Mouse (Mus musculus): ENCODE results near the gene Entpd1. TPM values are rescaled to one million over a fixed set of nuclear protein-coding genes. Genes with fewer than 3 reads are reported as not detected.

Entpd1 gene
- total RNA-seq, 2 experiments from 2014 or later = 23.8 to 29.0 TPM

GRCm38 (mm10) chr19:40667111-40667510, 54.9 kb downstream of the Entpd1 start:
- no peak for DNase-seq

- no peak for DNase-seq
Measured at GRCm38 (mm10) chr19:40675329-40675728, 63.2 kb downstream of the Entpd1 start.

GRCm38 (mm10) chr19:40678087-40678486, 65.9 kb downstream of the Entpd1 start:
- no peak for DNase-seq

- peak; percentile 50 for DNase-seq
Measured at GRCm38 (mm10) chr19:40678532-40679307, 66.6 kb downstream of the Entpd1 start.

GRCm38 (mm10) chr19:40679632-40680031, 67.5 kb downstream of the Entpd1 start:
- no peak for DNase-seq

GRCm38 (mm10) chr19:40684124-40684523, 72.0 kb downstream of the Entpd1 start:
- DNase-seq = no peak

GRCm38 (mm10) chr19:40684566-40684965, 72.4 kb downstream of the Entpd1 start:
- DNase-seq = no peak

GRCm38 (mm10) chr19:40687291-40687927, 75.2 kb downstream of the Entpd1 start:
- DNase-seq = no peak

GRCm38 (mm10) chr19:40693201-40693600, 81.0 kb downstream of the Entpd1 start:
- DNase-seq = no peak

GRCm38 (mm10) chr19:40696116-40696515, 84.0 kb downstream of the Entpd1 start:
- no peak for DNase-seq

GRCm38 (mm10) chr19:40698103-40698853, 86.1 kb downstream of the Entpd1 start:
- DNase-seq = no peak

GRCm38 (mm10) chr19:40699816-40700215, 87.7 kb downstream of the Entpd1 start:
- DNase-seq = no peak

GRCm38 (mm10) chr19:40702406-40702805, 90.2 kb downstream of the Entpd1 start:
- no peak for DNase-seq

- DNase-seq = no peak
Measured at GRCm38 (mm10) chr19:40712889-40713628, 100.9 kb downstream of the Entpd1 start.

GRCm38 (mm10) chr19:40714700-40715099, 102.5 kb downstream of the Entpd1 start:
- no peak for DNase-seq

- no peak for DNase-seq
Measured at GRCm38 (mm10) chr19:40716981-40717380, 104.8 kb downstream of the Entpd1 start.

GRCm38 (mm10) chr19:40719439-40720105, 107.4 kb downstream of the Entpd1 start:
- DNase-seq = no peak

GRCm38 (mm10) chr19:40720381-40720780, 108.2 kb downstream of the Entpd1 start:
- DNase-seq = no peak

- DNase-seq = peak; percentile 44
Measured at GRCm38 (mm10) chr19:40722137-40723038, 110.2 kb downstream of the Entpd1 start.

- DNase-seq = no peak
Measured at GRCm38 (mm10) chr19:40723516-40723915, 111.3 kb downstream of the Entpd1 start.

GRCm38 (mm10) chr19:40726148-40726547, 114.0 kb downstream of the Entpd1 start:
- DNase-seq = no peak
